Mouse (Mus musculus) heart, embryonic 13.5 days (tissue): ENCODE results near the gene Lrfn4. TPM values are rescaled to one million over a fixed set of nuclear protein-coding genes. Genes with fewer than 3 reads are reported as not detected.

Experiments used
- ATAC-seq: fragments of 200-750 bp; cut with Nextera tagmentation; 2 replicates; pipeline ENCODE4 v1.8.0; 2017; ENCODE audit warnings: moderate TSS enrichment; ENCODE audit not compliant: insufficient number of reproducible peaks, low FRiP score, low TSS enrichment; ENCODE audit errors: extremely low read depth
- H3K27ac ChIP-seq: fragments of 300-500 bp; sonication (generic); replicated peaks from 2 replicates; pipeline ENCODE4 v1.5.1; 2015; ENCODE audit warnings: moderate library complexity, mild to moderate bottlenecking, inconsistent platforms
- H3K27me3 ChIP-seq: fragments of 300-500 bp; sonication (generic); replicated peaks from 2 replicates; pipeline ENCODE4 v1.6.1; 2015; ENCODE audit warnings: mild to moderate bottlenecking, inconsistent platforms
- H3K36me3 ChIP-seq: fragments of 300-500 bp; sonication (generic); 2 replicates; pipeline ENCODE4 v1.6.1; 2015; ENCODE audit warnings: mild to moderate bottlenecking, inconsistent platforms
- H3K4me1 ChIP-seq: fragments of 300-500 bp; sonication (generic); 2 replicates; pipeline ENCODE4 v1.6.1; 2015; ENCODE audit warnings: inconsistent platforms
- H3K4me2 ChIP-seq: fragments of 300-500 bp; sonication (generic); 2 replicates; pipeline ENCODE4 v1.6.1; 2015; ENCODE audit warnings: inconsistent platforms, mild to moderate bottlenecking, moderate library complexity
- H3K4me3 ChIP-seq: fragments of 300-500 bp; sonication (generic); 2 replicates; pipeline ENCODE4 v1.5.1; 2015; ENCODE audit warnings: moderate library complexity, mild to moderate bottlenecking, inconsistent platforms
- H3K9ac ChIP-seq: fragments of 300-500 bp; sonication (generic); 2 replicates; pipeline ENCODE4 v1.6.1; 2015; ENCODE audit warnings: inconsistent platforms, mild to moderate bottlenecking, moderate library complexity
- H3K9me3 ChIP-seq: fragments of 300-500 bp; sonication (generic); 2 replicates; pipeline ENCODE4 v1.6.1; 2016; ENCODE audit warnings: inconsistent platforms
- WGBS: fragments of 180-500 bp; shearing (Covaris S2); methylation state at CpG from one replicate; pipeline ENCODE4 v1.1.7; 2015; ENCODE audit warnings: mixed read lengths; 5-methylcytosine and 5-hydroxymethylcytosine counted together
- polyA plus RNA-seq: library from polyadenylated mRNA; unstranded; fragments of >200 nt; fragmentation: Nextera tagmentation; extraction: Ambion mirVana; gene quantifications from 2 replicates; pipeline ENCODE4 v1.2.1, GENCODE M21; 2015

The Lrfn4 gene
- polyA plus RNA-seq, 1 experiment from 2014 or later, result 3.8 TPM

DNA sequence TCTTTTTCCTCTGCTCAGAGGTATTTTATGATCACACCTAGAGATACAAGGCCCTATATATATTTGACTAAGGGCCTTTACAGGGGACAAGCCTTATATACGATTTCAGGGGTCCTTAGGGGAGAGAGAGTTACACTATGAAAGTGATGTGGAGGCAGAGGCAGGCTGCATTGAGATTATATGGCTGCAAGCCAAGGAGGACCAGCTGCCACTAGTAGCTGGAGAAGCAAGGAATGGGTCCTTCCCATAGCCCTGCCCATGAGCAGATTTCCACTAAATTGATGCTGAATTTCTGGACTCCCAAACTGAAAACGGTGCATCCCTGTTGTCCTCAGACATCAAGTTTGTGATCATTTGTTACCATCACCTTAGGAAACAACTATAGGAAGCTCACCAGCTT lies 31.6 kb downstream of the Lrfn4 start:
- no peak for ATAC-seq
- Histone ChIP-seq H3K4me2 (no peak overlapping the region), H3K4me3 (no peak overlapping the region), H3K9ac (no peak overlapping the region), H3K36me3 (no peaks in the 10 kb centered on the region), H3K4me1 (no peaks in the 10 kb centered on the region), H3K27ac (no peak overlapping the region), H3K9me3 (no peaks in the 10 kb centered on the region), H3K27me3 (no peaks in the 10 kb centered on the region)
- WGBS, result 62% methylated on average over 2 of the region's 2 CpGs

DNA sequence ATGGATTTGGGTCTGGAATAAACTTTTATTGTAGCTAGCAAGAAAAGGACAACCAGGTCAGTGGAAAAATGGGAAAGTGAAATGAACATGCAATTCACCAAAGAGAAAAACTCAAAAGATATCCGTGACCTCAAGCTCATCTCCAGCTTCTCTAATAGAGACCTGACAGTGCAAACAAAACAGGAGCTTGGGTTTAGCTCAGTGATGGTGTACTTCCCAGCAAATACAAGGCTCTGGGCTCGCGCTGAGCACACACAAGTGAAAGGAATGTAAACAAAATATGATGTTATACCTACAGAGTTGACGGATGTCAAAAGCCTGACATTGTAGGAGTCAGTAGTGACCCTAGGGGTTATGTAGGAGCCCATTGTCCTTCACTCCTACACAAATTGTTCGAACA lies 36.2 kb downstream of the Lrfn4 start:
- ATAC-seq, result no peak
- Histone ChIP-seq H3K27ac (no peak overlapping the region), H3K9ac (no peak overlapping the region), H3K4me3 (no peak overlapping the region), H3K27me3 (no peaks in the 10 kb centered on the region), H3K4me1 (no peaks in the 10 kb centered on the region), H3K9me3 (no peaks in the 10 kb centered on the region), H3K36me3 (no peaks in the 10 kb centered on the region), H3K4me2 (no peak overlapping the region)
- WGBS, result 73% methylated on average over 5 of the region's 5 CpGs

DNA sequence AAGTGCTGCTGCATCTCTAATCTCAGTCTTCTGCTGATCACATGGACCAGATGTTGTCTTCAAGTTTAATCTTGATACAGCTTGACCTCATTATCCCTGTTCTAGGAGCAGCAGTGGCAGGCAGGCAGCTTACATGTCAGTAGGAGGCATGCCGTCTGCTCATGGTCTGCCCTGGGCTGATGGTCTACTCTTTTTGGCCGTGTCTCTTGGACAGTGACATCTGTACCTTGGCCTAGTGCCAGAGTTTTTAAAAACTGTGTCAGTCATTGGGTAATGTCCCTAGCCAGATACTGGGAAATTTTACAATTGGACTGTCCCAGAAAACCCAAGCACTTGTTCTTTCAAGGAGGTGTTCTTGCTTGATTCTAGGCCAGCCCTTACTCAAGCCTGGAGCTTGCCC lies 36.7 kb downstream of the Lrfn4 start:
- ATAC-seq, result no peak
- Histone ChIP-seq H3K27me3 (no peaks in the 10 kb centered on the region), H3K4me3 (no peak overlapping the region), H3K4me1 (no peaks in the 10 kb centered on the region), H3K36me3 (no peaks in the 10 kb centered on the region), H3K4me2 (no peak overlapping the region), H3K9ac (no peak overlapping the region), H3K27ac (no peak overlapping the region), H3K9me3 (no peaks in the 10 kb centered on the region)
- 58% methylated on average over 2 of the region's 2 CpGs for WGBS

DNA sequence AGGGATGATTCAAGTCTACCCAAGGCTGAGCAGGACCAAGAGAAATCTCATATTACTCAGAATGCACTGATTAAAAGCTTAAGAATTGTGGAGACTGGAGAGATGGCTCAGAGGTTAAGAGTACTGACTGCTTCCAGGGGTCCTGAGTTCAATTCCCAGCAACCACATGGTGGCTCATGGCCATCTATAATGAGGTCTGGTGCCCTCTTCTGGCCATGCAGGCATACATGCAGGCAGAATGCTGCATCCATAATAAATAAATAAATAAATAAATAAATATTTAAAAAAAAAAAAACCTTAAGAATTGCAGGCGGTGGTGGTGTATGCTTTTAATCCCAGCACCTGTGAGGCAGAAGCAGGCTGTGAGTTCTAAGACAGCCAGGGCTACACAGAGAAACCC lies 42.2 kb downstream of the Lrfn4 start:
- no peak overlapping the region for H3K4me2 ChIP-seq
- H3K9ac ChIP-seq, result no peak overlapping the region
- peaks cover 12% of the 10 kb centered on the region for H3K4me1 ChIP-seq
- no peaks in the 10 kb centered on the region for H3K36me3 ChIP-seq
- H3K9me3 ChIP-seq, result no peaks in the 10 kb centered on the region
- H3K4me3 ChIP-seq, result no peak overlapping the region
- 81% methylated on average over 1 of the region's 1 CpGs for WGBS
- H3K27ac ChIP-seq, result no peak overlapping the region
- H3K27me3 ChIP-seq, result no peaks in the 10 kb centered on the region
- no peak for ATAC-seq

DNA sequence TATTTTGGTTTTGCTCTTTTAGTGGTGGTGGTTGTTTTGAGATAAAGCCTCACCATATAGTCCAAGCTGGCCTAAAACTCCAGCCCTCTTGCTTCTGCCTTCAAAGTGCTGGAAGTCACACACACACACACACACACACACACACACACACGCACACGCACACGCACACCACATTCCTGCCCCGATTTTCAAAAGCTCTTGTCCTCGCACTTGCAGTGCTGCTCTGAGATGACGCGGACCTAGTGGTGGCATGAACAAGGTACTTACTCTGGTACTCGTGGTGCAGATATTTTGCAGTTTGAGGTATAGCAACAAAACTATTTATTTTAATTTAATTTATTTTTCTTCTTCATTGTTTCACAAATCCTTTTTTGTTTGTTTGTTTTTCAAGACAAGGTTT lies 43.0 kb downstream of the Lrfn4 start:
- peaks cover 19% of the 10 kb centered on the region for H3K4me1 ChIP-seq
- H3K36me3 ChIP-seq, result no peaks in the 10 kb centered on the region
- no peaks in the 10 kb centered on the region for H3K27me3 ChIP-seq
- 89% methylated on average over 8 of the region's 8 CpGs for WGBS
- H3K4me2 ChIP-seq, result no peak overlapping the region
- no peak overlapping the region for H3K27ac ChIP-seq
- no peak overlapping the region for H3K9ac ChIP-seq
- H3K9me3 ChIP-seq, result no peaks in the 10 kb centered on the region
- no peak overlapping the region for H3K4me3 ChIP-seq
- no peak for ATAC-seq

DNA sequence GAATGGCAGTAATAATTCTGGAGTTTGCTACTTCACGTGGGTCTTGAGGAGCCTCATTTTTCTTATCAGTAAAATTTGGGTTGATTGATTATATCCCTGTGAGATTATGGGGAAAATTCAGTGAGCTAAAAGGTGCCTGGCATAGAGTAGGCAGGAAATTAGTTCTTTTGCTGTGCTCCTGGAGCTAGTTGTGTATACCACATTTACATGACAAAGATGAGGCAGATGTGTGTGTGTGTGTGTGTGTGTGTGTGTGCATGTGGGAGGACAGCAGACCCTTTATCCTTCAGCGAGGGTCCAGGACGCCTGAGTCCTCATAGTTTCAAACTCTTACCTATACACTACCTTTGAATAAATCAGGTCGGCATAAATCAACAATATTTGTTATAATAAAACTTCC lies 43.4 kb downstream of the Lrfn4 start:
- Histone ChIP-seq H3K4me1 (peaks cover 23% of the 10 kb centered on the region), H3K27ac (no peak overlapping the region), H3K4me2 (no peak overlapping the region), H3K4me3 (no peak overlapping the region), H3K9me3 (no peaks in the 10 kb centered on the region), H3K36me3 (no peaks in the 10 kb centered on the region), H3K9ac (no peak overlapping the region), H3K27me3 (no peaks in the 10 kb centered on the region)
- no peak for ATAC-seq
- WGBS, result 77% methylated on average over 4 of the region's 4 CpGs

DNA sequence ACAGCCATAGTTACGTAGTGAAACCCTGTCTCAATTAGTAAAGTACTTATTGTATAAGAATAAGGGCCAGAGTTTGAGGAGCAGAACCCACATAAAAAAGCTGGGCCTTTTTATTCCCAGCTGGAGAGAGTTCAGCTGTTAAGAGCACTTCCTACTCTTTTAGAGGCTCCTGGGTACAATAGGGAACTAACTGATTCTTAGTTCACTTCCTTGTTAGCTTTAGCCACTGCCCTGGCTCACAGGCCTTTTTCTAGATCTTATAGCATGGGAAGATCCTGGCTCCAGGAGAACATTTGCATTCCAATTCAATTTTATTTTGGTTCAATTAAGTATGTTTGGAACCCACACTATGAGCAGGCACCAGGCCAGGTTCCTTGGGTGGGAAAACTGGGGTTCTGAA lies 43.8 kb downstream of the Lrfn4 start:
- H3K9ac ChIP-seq, result no peak overlapping the region
- H3K4me1 ChIP-seq, result peaks cover 23% of the 10 kb centered on the region
- no peaks in the 10 kb centered on the region for H3K9me3 ChIP-seq
- H3K4me3 ChIP-seq, result no peak overlapping the region
- H3K27ac ChIP-seq, result no peak overlapping the region
- WGBS, result 88% methylated on average over 1 of the region's 1 CpGs
- no peaks in the 10 kb centered on the region for H3K36me3 ChIP-seq
- H3K4me2 ChIP-seq, result no peak overlapping the region
- no peak for ATAC-seq
- H3K27me3 ChIP-seq, result no peaks in the 10 kb centered on the region

DNA sequence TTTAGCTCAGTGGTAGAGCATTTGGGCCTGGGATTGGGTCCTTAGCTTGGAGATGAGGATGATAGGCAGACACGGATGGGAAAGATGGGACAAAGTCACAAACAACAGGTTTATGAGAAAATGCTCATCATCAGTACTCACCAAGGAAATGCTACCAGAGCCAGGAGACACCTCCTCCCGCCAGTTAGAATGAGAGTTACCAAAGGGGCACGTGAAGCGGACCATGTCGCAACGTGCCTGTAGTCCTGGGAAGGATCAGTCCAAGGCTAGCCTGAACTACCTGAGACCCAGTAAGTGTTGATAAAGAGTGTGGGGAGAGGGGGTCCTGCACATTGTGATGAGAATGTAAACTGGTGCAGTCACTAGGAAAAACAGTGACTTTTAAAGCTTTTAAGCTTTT lies 44.7 kb downstream of the Lrfn4 start:
- no peaks in the 10 kb centered on the region for H3K9me3 ChIP-seq
- H3K36me3 ChIP-seq, result no peaks in the 10 kb centered on the region
- no peaks in the 10 kb centered on the region for H3K27me3 ChIP-seq
- WGBS, result 89% methylated on average over 6 of the region's 6 CpGs
- H3K9ac ChIP-seq, result no peak overlapping the region
- H3K27ac ChIP-seq, result no peak overlapping the region
- H3K4me1 ChIP-seq, result peaks cover 23% of the 10 kb centered on the region
- no peak overlapping the region for H3K4me3 ChIP-seq
- H3K4me2 ChIP-seq, result no peak overlapping the region
- no peak for ATAC-seq

DNA sequence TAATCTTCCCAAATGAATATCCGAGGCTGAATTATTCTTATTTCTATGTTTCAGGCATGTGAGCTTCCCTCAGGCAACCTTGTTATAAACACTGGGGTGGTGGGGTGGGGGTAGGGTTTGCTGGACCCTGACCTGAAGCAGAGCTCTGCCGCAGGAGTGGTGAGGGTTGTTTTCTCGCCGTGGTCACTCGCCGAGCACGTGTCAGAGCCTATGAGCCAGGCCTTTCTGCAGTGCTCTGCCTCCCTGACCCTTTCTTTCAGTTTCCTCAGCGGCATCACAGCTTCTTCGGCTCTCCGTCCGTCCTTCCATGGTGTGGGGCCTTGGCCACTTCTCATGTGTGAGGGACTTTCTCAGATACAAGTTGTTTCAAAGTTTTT lies 45.2 kb downstream of the Lrfn4 start:
- WGBS, result 81% methylated on average over 11 of the region's 11 CpGs
- no peaks in the 10 kb centered on the region for H3K9me3 ChIP-seq

DNA sequence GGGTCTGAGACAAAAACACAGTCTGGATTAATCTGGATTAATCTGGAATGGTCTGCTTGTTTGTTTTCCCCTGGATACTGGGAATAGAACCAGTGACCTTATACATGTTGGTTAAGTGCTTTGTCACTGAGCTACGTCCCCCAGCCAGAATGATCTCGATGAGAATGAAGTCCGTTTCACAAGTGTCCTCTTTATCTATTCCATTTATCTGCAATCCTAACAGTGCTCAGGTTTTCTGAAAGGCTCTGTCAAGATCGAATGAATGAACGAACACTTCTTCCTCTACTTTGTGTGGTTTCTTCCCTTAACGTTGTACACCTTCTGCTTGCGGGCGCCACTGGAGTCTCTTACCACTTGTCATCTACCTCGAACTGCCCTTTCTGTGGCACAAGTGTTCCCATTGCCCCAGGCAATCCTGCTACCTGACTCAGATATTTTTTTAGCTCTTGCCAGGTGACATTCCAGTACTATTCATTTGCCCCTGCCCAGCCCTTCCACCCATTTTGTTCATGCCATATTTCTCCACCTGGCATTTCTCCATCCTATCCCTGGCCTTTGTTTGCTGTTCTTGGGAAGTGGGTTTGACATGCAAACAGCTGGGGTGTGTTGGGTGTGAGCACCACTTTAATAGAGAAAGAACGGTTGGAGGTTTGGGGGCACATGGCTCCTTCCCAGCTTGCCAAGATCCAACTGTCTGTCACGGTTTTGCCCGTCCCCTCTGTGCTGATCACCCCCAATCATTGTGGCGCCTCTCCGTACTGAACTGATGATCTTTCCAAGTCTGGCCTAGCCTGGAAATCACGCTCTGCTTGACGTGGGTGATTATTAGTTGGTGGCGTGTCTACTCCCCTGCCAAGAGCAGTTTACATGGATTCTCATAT lies 45.9 kb downstream of the Lrfn4 start:
- Histone ChIP-seq H3K4me3 (no peak overlapping the region), H3K9ac (no peak overlapping the region), H3K36me3 (no peaks in the 10 kb centered on the region), H3K27me3 (no peaks in the 10 kb centered on the region), H3K4me1 (peaks cover 23% of the 10 kb centered on the region), H3K27ac (peak overlapping the region; percentile 45; the same call in 1 of the 2 replicates), H3K4me2 (no peak overlapping the region), H3K9me3 (no peaks in the 10 kb centered on the region)
- 77% methylated on average over 17 of the region's 17 CpGs for WGBS
- no peak for ATAC-seq

More for the DNA sequence above, 45.2 kb downstream of the Lrfn4 start:
- Histone ChIP-seq H3K9ac (no peak overlapping the region), H3K27me3 (no peaks in the 10 kb centered on the region), H3K4me3 (no peak overlapping the region), H3K4me2 (no peak overlapping the region), H3K36me3 (no peaks in the 10 kb centered on the region), H3K27ac (no peak overlapping the region), H3K4me1 (peaks cover 23% of the 10 kb centered on the region)
- no peak for ATAC-seq

DNA sequence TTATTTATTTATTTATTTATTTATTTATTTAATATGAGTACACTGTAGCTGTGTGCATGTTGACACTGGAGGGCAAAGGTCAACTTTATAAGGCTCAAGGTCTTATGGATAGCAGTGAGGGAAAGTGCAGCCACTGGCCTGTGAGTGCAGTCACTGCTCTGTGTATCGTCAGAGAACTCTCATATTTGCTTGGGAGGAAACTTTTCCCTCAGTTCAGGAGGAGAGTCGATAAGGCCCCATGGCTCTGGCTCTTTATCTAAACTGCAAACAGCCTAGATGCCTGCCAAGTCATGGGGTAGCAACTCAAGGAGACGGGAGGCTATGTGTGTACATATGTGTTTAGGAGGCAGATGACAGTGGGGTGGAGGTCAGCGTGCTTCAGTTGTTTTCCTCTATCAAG lies 46.6 kb downstream of the Lrfn4 start:
- WGBS, result 26% methylated on average over 4 of the region's 4 CpGs
- H3K27me3 ChIP-seq, result no peaks in the 10 kb centered on the region
- H3K9ac ChIP-seq, result no peak overlapping the region
- ATAC-seq, result no peak; the same call in 1 of the 2 replicates
- peaks cover 23% of the 10 kb centered on the region for H3K4me1 ChIP-seq
- H3K27ac ChIP-seq, result peak overlapping the region; percentile 45
- H3K36me3 ChIP-seq, result no peaks in the 10 kb centered on the region
- H3K4me3 ChIP-seq, result no peak overlapping the region
- H3K4me2 ChIP-seq, result no peak overlapping the region
- no peaks in the 10 kb centered on the region for H3K9me3 ChIP-seq

DNA sequence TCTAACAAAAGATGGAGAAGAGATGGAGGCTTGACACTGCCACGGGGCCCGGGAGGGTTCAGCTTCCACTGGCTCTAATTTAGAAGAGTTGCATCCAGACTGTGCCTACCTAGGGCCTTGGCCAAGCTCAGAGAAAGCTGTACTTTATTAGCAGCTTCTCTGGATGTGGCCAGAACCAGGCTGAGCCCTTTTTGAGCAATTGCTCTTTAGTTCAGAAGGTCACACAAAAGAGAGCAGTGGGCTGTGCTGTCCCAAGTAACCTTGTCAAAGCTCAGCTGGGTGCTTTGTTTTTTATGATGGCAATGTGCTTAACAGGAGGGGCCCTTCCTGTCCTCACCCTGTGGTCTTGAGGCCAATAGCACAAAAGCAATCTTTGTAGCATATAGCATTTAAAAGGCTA lies 47.8 kb downstream of the Lrfn4 start:
- no peak overlapping the region for H3K4me3 ChIP-seq
- peaks cover 23% of the 10 kb centered on the region for H3K4me1 ChIP-seq
- no peaks in the 10 kb centered on the region for H3K36me3 ChIP-seq
- H3K4me2 ChIP-seq, result no peak overlapping the region
- H3K27me3 ChIP-seq, result no peaks in the 10 kb centered on the region
- no peak for ATAC-seq
- no peak overlapping the region for H3K27ac ChIP-seq
- 71% methylated on average over 2 of the region's 2 CpGs for WGBS
- H3K9ac ChIP-seq, result no peak overlapping the region
- no peaks in the 10 kb centered on the region for H3K9me3 ChIP-seq
